Mouse (Mus musculus): ENCODE results near the gene Micu1.
A peak's percentile ranks its signal among the peaks of the same experiment; 100 is the strongest.

The Micu1 gene

DNA sequence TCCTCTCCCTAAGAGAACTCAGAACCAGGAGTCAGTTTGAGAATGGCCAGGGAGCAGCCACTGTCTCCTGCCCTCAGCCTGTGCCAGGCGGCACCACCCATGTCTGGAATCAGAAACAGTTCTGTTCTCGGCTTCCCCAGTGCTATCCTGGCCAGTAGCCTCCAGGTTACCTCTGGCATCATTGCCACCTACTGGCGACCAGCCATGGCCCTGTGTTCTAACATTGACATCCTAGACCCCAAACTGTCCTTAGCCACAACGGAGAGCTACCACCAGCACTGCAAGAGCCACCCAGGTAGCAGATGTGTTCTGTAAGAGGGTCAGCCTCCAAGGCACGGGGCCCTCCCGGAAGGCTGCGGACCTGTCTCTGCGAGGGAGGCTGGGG lies 200.3 kb downstream of the Micu1 start:
- DNase-seq (ENCODE audit: low spot score): no peak

DNA sequence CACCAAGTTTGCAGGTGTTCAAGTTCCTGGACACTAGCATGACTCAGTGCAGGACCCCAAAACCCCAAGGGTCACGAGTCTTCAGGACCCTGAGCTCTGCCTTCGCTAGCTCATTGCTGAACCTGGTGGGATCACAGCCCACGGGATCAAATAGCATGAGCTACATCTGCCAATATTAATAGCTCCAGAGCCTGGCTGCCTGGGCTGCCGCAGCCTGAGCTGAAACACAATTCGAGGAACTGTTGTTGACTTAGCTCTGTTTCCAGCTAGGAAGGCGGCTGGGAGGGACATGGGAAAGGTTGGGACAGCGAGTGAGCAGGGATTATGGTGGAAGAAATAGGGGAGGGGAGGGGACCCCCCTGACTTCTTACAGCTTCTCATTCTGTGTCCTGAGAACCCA lies 200.9 kb downstream of the Micu1 start:
- DNase-seq (ENCODE audit: low spot score): no peak

DNA sequence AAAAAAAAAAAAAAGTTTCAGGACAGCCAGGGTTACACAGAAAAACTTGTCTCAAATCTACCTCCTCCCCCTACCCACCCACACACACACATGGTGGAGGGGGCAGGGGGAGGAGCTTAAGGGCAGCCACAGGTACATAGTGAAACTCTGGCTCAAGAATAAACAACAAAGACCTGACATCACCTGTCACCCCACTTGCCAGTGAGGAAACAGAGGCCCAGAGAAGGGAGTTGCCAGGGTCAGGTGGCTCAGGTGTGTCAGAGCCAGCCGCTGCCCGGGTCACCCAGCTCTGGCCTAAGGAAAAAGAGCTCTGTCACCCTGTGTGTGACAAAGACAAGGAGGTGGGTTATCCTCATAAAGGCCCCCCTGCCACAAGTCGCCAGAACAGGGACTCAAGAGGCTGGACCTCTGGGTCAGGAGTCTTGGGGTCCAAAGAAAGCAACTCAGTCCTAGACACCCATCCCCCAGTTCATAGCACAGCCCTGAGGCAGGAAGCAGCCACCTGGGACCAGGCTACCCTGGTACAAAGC lies 204.9 kb downstream of the Micu1 start:
- no peak for DNase-seq (ENCODE audit: low spot score)

DNA sequence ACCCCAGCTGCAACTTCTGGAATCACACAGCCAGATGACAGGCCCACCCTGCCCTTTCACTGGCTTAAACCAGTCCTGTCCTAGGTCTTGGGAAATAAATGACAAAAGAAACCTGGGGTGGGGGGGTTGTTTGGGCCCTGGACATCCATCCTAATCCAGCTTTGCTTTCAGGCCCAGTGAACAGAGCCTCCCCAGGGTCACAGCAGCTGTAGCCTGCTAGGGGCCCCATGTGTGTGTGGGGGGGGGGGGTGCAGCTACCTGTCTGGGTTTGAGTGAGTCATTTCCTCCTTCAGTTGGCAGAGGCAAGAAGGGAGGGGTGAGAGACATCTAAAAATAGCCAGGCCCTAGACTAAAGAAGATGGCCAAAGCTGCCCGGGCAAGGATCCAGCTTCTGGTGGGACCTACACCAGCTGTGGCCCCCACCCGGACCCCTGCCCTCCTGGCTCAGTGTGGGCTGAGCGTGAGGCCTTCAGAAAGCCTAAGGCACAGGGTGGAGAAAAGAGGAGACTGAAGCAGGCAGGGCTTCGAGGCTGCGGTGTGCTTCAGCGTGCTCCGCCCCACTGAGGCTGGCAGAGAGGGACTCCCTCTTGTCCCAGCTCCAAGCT lies 205.5 kb downstream of the Micu1 start:
- DNase-seq (ENCODE audit: low spot score): no peak

DNA sequence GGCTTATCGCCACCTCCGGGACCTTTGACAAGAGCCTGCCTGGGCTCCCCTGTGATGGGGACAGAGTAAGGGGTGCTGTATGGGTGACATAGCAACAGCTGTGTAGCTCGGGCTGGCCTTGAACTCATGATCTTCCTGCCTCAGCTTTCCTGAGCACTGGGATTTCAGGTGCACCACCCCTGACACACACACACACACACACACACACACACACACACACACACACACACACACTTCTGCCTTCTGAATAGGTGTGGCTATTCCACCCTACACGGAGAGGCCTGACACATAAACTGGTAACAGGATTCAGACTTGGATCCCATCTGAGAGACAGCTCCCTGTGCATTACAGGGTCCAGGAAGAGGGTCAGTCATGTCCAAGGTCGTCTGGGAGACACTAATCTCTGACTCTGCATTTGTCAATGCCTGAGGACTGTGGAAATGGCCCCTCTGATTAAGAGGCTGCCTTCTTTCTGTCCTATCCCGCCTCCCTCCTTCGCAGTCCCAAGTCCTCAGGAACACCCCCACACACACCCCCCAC lies 206.6 kb downstream of the Micu1 start:
- no peak for DNase-seq (ENCODE audit: low spot score)

DNA sequence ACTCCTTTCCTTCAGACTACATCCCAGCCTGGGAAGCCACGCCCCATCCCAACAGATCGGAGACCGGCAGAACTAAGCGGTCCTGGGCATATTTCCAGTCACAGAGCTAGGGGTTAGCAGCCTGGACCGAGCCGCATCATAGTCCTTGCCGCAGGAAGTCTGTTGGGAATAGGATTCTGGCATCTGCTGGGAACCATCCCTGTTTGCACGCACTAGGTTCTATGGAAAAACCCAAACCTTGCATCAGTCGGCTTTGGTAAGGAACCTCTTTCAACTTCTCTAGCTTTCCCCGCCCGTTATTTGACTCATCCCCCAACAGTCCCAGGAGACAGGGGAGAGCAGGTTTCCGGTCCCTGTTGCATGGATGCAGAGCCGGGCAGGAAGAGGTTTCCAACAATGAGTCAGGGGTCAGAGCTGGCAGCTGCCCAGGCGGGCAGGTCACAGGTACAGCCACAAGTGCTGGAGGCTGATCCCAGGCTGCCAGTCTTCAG lies 207.1 kb downstream of the Micu1 start:
- no peak for DNase-seq (ENCODE audit: low spot score)

DNA sequence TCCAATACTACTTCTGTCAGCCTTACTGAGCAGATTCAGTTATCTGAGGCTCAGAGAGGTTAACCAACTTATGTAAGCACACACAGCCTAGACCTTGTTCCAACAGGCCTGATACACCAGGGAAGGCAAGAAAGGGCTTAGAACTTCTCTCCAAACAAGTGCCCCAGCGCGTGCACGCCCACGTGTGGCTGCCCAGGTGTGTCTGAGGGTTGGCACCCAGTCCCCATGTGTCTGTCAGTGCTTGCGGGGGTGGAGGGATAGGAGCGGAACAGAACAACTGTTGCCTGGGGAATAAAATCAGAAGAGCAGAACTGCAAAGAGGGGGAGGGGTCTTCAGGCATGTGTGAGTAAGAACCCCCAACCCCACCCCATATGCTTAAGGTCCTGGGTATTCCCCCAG lies 208.8 kb downstream of the Micu1 start:
- no peak for DNase-seq (ENCODE audit: low spot score)

DNA sequence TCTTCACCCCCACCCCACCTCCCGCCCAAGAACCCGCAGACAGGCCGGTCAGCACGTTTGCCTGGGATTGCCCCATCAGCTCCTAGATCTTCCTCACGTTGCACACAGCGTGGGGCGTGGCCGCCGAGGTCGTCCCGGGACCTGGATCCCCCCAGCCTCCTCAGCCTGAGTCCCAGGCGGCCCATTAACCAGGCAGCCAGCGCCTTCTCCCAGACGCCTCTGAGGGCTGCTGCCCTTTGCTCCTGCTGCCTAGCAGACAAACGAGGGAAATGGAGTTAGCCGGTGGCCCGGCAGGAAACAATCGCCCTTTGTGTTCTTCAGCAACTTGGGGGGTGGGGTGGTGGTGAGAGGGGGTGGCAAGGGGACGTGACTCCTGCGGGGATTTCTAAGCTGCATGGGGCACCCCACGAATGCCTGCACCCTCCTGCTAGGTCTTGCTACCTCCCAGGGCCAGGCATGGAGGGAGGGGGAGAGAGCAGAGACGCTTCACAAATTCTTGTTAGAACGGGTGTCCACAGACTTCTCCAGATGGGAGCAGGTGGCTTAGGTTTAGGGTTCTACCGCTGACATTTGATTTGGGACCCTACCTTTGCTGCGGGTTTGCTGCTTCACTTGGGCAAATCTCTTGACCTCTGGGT lies 209.4 kb downstream of the Micu1 start:
- peak; percentile 76 for DNase-seq (ENCODE audit: low spot score)

Data from yolk sac, embryonic 10.5 days (tissue).